Mouse (Mus musculus): Measurements from ENCODE around the gene Hacl1.

The Hacl1 gene

DNA sequence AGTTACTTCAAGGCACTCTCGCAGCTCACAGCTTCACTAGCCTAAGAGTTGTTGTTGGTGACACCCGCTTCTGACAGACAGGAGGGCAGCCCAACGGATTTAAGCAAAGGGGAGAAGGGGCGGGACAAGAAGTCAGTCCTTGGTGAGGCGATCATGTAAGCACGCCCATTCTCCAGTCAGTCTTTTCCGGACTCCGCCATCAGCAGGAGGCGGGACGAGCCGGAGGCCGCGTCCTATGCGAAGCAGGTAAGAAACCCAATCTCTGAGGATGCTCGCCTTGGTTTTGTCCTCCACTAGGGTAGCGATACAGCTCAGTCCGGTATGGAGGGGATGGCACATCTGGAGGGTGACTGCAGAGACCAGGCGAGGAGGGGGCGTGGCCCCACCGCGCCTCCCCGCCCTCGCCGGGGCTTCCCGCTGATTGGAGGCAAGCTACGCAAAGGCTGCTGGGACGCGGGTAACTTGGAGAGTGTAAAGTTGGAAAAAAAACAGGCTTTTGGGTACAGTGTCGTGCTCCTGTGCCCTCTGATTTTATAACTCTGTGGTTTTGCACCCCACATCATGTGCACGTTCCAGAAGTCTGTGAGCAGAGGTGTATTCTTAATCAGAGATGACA, at the start of gene Hacl1, which contains the start of gene Btd:
Gene Hacl1, minus strand, starts transcription at position 397 of the 616 bp plus-strand sequence.
Gene Btd, plus strand, starts transcription at position 139 of the 616 bp plus-strand sequence.
- DNase-seq (ENCODE audit: low read depth, low spot score) = peak; percentile 98

DNA sequence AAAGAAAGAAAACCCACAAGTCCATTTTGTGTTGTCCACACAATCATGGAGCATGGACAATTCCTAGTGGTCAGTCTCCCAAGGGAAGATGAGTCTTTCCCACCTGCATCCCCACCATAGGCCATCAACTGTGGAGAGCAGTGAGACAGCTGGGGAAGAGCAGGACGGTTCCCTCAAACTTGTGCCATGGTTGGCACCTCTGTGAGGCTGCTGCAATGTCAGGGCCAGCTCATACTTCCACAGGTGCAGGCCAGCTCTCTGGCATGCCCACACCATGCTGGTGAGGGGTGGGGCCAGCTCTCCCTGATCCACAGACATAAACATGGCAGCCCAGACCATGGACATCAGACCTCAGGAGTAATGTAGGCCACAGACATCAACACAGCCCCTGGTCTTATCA, 45.1 kb upstream of the Hacl1 start:
- no peak for DNase-seq (ENCODE audit: low read depth, low spot score)

DNA sequence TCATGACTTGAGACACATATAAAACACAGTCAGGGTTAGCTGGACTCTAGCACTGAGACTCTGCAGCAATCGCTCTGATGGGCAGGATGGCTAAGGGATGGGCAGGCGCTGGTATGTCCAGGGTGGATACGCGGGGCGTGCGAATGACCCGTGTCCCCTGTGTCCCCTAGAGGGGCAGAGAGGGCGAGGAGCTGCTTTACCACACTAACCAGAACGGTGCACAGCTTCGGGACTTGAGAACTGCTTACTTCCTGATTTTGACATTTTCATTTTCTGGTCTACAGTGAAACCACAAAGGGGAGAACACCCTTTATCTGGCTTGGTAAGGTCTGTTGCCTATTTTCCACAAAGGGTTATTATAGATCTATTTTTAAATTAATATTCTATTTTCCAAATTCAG, 44.6 kb upstream of the Hacl1 start:
- DNase-seq (ENCODE audit: low read depth, low spot score) = no peak

DNA sequence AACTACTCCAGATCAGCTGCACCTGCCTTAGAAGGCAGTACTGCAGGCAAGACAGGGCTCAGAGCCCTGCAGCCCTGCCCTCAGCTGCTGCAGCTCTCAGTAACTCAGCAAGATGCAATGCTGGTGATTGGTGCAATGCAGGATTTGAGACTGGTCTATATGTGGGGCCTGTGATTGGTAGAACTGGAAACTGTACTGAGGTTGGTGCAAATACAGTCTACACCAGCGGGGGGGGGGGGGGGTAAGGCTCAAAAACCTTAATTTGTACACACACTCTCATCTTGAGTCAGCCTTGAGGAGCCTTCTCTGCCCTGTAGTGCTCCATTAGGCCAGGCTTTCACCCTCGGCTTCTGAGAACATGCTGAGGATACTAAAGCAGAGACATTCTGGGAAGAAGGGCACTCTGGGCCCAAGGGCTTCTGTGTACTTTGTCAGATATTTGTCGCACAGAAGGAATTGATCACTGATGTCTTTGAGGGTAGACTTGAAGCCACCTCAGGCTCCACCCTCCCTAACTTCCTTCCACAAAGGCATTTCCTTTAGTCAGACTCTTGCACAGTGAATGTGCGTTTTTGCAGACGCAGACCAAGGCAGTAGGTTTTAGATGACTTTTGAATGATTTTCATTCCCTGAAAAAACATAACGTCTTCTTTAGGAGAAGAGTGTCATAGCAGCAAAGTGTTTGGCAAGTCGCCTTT, 43.4 kb upstream of the Hacl1 start:
- no peak for DNase-seq (ENCODE audit: low read depth, low spot score)

DNA sequence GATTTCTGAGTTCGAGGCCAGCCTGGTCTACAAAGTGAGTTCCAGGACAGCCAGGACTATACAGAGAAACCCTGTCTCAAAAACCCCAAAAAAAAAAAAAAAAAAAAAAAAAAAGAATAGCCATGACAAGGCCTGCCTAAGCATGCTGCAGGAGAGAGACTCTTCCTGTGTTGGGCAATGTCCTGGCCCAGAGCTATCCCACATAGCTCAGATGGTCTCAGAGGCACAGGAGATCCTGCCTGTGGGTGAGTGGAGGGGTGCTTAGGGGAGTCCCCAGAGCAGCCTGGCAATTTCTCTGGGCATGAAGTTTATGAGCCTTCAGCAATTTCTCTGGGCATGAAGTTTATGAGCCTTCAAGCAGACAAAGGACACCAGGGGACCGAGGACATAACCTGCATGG, 42.5 kb upstream of the Hacl1 start:
- no peak for DNase-seq (ENCODE audit: low read depth, low spot score)

DNA sequence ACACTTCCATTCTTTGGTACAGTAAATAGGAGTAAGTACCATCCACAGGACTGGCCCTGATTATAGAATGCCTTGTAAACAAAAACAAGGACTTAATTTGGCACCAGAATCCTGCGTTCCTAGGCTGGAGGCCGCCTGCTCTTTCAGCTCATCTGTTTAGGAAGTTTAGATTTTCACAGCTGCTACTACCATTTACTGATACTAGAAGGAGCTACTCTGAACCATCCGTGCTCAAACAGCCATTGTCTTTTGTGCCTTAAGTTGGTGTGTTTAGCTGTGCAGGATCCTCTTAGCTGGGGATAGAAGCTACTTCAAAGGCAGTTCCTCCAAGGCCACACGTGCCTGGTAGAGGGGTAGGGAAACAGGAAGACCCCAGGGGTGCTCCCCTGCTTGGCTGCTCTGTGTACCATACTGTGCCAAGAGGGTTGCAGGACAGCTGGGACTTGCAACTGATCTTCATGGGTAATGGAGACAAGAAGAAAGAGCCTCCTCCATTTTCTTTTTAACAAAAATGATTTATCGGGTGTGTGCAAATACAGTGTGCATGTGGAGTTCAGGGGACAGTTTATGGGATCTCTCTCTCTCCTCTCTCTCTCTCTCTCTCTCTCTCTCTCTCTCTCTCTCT, 41.0 kb upstream of the Hacl1 start:
- DNase-seq (ENCODE audit: low read depth, low spot score) = no peak

DNA sequence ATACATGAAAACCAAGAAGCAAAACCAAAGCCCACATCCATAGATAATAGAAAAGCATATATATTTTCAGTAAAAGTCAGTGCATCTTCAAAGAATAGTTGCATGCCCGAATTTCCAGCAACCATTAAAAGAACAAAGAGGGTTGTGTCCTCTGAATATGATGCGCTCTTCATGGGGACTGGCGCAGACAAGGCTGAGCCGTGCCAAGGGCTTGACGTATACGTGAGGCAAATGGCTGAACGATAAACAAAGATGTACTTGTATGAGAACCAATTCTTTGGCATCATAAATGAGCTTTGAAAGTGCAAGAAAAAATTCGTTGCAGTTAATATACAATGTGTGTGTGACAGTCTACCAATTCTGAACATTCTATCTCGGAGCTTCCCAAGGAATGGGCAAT, 40.2 kb upstream of the Hacl1 start:
- DNase-seq (ENCODE audit: low read depth, low spot score) = no peak

DNA sequence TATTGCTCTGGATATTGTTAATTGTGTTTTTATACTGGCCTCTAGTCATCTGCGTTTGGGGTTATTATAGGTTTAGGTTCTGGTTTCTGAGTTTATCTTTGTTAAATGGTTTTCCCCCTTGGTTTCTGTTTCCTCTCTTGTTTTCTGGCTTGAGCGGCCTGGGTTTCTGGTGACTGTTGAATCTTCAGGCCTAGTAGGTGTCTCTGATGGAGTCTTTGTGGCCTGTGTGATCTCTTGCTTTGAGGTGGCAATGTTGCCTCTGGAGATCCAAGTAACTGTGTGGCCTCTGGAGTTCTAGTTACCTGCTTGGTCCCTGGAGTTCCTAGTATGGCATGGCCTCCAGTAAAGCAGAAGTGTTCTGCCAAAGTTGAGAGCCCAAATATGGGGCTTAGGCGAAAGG, 39.6 kb upstream of the Hacl1 start:
- no peak for DNase-seq (ENCODE audit: low read depth, low spot score)

DNA sequence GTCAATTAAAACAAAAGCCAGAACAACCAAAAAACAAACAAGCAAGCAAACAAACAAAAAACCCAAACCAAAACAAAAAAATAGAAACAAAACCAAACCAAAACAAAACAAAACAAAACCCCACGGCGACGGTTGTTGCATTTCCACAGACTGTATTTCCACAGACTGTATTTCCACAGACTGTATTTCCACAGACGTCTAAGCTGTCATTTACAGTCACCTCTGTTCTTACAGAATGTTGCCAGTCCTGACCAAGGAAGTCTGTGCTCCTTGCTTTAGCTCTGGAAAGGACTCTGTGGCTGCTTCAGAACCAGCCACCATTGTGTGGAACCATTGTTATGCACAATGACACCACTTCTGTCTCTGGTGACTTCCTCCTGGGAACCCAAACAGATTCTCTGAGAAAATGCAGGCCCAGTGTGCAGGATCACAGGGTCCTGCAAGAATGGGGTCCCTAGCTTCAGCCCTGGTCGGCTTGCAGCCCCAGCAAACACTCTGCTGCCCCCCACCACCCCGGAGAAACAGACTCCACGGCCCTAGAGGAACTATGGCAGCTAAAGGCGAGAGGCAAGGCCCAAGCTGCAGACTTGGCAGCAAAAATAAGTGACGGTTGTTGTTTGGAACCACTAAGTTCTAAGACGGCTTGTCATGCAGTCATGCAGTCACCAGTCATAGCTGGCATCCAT, 30.7 kb upstream of the Hacl1 start:
- no peak for DNase-seq (ENCODE audit: low read depth, low spot score)

DNA sequence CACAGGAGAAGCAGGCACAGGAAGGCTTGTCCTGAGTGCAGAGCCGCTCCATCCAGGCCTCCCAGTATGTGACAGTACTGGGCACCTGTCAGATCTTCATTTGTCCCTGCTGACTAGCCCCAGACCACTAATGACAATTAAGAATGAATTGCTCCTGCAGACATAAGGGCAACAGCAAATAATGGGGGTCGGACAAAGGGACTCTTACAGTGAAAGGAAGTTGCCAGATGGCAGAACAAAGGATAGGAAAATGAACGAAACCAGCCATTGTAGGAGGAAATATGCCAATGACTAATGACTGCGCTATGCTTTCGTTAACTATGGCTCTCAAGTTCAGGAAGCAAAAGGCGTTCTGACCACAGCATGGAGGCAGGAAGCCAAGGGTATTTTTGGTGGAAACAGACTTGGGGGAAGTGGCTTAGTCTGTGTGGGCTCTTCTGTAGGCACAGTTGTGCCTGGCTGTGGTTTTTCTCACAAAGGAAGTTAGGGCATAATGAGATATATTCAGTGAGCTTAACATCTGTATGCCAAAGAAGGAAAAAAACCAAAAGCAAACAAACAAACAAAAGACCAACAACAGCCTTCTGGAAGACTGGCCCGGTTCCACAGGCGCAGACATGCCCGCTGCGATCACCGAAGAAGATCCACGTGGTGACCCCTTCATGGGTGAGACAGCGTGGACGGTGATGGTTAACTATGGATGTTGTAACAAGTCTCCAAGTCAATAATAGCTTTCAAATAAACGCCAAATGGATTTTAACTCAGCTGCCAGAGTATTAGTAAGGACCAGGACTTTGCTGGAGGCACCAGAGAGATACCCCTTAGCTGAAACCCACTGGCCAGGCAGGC, 28.8 kb upstream of the Hacl1 start:
- peak; percentile 99 for DNase-seq (ENCODE audit: low read depth, low spot score)

DNA sequence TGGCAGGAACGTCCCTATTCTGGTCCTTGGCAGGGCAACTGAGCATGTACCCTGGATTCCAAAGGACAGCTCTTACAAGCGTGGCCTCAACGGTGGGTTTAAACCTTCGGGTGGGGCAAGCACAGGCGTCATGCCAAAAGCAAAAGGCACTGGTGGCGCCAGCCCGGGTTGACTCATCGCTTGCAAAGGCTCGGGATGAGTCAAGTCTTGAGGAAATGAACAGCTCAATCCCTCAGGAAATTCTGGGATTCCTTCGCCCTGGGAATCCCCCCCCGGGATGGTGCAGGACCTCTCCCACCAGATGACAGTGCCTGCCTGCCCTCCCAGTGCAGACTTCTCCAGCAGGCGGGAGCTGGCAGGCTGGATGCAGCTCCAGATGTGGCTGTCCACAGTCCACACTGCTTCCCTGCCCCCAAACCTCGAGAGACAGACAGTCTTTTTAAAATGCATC, 28.1 kb upstream of the Hacl1 start:
- peak; percentile 98 for DNase-seq (ENCODE audit: low read depth, low spot score)

DNA sequence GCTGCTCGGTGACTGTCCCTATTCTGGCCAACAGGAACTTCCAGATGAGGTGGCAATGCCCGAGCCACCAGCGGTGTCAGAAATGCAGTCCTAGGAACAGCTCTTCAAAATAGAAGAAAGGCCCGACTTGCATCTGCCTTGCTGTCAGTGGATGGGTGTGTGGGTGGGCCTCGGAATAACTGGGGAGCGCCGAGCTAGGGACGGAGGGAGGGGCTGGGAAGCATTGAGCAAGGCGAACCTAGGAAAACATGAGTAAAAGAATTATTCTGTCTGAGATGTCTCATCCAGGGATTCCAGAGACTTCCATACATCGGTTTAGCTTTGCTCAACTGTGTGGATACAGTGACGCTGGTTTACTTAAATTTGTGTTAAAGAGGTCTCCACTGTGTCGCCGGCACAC, 27.2 kb upstream of the Hacl1 start:
- DNase-seq (ENCODE audit: low read depth, low spot score) = peak; percentile 65

DNA sequence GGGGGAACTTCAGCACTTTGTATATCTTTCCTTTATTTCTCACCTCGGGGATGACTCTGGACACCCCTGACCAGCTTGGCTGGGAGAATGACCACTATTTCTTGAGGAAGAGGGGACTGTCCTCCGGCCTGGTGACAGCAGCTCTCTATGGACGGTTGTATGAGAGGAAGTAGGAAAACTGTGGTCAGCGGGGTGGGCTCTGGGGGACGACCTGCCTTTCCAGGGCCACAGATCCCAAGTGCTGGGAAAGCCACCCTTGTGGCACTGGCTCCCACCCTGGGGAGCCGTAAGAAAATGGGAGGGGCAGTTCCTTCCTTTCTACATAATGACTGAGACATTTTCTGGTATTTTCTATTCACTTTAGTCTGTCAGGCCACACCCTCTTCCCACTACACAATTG, 26.7 kb upstream of the Hacl1 start:
- DNase-seq (ENCODE audit: low read depth, low spot score) = no peak

DNA sequence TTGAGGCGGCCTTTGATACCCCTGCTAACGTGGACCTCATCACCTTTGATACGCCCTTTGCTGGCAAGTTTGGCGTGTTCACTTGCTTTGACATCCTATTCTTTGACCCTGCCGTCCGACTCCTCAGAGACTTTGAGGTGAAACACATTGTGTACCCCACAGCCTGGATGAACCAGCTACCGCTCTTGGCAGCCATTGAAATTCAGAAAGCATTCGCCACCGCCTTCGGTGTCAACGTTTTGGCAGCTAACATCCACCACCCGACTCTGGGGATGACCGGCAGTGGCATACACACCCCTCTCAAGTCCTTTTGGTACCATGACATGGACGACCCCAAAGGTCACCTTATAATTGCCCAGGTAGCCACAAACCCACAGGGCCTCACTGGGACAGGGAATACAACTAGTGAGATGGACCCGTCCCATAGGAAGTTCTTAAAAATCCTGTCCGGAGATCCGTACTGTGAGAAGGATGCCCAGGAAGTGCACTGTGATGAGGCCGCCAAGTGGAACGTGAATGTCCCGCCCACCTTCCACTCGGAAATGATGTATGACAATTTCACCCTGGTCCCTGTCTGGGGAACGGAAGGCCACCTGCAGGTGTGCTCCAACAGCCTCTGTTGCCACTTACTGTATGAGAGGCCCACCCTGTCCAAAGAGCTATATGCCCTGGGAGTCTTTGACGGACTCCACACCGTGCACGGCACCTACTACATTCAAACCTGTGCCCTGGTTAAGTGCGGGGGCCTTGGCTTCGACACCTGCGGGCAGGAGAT, 26.0 kb upstream of the Hacl1 start:
- DNase-seq (ENCODE audit: low read depth, low spot score) = no peak

DNA sequence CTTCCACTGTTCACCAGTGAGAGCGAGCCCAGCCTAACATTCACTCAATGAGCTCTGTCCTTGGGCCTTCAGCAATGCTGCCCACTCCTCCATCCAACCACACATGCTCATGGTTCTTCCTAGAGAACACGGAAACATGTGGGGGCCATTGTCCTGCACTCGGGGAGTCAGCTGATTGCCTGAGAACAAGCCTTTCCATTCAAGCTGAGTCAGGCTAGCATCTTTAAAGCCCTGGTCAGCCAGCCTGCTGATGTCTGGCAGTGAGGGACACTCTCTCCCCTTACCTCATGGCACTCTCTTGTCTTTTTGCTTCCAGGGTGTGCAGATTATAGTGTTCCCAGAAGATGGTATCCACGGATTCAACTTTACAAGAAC, 24.5 kb upstream of the Hacl1 start:
- DNase-seq (ENCODE audit: low read depth, low spot score) = no peak

DNA sequence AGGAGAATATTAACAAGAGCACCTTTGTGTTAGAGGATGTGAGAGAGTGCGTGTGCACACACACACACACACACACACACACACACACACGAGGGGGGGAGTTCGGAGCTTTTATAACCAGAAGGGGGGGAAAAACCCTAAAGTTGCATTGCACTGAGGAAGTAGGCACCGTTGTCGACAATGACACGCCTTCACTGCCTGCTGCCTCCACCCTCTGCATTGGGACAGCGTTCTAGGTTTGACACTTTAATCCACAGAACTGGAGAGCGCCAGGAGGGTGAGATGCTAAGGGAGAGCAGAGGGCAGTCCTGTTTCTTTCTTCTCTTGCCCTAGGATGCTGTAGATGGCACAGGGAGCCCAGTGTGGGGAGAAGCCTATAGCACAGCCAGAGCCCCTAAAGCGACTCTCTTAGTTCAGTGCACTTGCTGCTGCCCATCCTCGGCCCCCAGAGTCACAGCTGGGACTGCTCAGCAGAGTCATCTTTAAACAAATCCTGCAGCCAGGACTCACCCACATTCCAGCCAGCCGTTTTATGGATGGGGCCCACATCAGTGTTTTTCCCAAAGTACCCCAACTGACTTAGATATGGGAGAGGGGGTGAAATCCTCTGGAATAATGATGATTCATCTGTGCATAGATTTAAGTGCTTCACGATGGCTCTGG, 23.9 kb upstream of the Hacl1 start:
- DNase-seq (ENCODE audit: low read depth, low spot score) = no peak

DNA sequence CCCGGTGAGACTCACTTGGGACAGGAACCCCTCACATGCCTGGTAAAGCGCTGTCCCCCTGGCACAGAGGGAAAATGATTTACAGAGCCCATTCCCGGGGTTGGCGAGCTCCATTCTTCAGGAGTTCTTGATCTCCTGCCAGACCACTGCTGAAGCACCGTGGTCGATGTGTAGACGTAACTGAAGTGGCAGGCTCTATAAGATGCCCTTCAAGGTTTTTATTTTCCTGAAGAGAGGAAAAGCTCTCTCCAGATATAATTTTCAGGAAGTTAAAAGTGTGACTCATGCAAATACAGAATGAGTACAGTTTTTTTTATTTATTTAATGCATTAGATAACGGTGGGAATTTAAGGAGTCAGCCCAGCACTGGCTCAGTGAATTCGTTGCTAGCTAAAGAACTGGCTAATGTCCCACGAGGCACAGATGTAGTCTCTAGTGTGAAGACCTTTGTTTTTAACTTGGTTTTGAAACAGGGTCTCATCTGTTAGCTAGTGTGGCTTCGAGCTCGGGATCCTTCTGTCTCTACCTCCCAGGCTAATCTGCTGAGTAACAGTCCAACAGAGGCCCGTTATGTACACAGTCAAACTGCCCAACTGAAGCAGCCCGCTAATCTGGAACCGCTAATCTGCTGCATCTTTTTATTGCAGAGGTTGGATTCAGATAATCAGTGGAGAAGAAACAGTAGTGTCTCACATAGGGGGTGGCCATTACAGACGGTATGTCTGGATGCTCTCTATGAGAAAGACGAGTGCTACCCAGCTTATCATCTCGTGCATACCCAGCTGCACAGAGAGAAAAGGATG, 23.2 kb upstream of the Hacl1 start:
- peak; percentile 78 for DNase-seq (ENCODE audit: low read depth, low spot score)

DNA sequence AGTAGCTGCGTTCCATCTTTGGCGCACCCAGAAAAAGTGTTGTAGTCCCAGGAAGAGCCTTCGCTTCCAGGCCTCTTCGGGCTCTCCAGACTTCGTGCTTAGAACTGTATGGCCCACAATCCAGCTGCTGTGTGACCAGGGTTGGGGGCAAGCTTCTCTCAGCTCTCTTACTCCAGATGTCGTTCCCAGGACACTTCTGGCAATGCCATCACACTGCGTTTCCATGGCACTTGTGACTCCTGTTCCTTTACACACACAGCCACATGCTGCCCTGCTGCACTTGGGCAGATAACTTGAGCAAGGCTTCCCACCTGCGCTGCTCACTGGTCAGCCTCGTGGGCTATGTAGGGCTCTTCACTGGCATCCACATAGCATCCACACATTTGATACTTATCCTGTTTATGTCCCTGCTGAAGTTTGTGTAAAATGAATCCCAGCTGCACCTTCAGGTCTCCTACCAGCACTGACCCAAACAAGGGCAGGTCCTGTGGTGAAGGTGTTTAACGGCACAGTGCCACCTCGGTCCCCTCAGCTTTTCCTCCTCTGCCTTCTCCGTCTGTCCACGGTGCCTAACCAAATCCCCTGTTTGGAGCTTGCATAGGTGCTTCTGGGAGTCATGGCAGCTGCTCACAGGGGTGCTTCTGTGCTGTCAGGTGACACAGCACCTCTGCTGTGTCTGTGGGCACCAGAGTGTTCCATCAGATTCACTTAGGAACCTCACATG, 22.5 kb upstream of the Hacl1 start:
- DNase-seq (ENCODE audit: low read depth, low spot score) = no peak

Measured in 3T3-L1 (cell line).